In the genomic region with DNA sequence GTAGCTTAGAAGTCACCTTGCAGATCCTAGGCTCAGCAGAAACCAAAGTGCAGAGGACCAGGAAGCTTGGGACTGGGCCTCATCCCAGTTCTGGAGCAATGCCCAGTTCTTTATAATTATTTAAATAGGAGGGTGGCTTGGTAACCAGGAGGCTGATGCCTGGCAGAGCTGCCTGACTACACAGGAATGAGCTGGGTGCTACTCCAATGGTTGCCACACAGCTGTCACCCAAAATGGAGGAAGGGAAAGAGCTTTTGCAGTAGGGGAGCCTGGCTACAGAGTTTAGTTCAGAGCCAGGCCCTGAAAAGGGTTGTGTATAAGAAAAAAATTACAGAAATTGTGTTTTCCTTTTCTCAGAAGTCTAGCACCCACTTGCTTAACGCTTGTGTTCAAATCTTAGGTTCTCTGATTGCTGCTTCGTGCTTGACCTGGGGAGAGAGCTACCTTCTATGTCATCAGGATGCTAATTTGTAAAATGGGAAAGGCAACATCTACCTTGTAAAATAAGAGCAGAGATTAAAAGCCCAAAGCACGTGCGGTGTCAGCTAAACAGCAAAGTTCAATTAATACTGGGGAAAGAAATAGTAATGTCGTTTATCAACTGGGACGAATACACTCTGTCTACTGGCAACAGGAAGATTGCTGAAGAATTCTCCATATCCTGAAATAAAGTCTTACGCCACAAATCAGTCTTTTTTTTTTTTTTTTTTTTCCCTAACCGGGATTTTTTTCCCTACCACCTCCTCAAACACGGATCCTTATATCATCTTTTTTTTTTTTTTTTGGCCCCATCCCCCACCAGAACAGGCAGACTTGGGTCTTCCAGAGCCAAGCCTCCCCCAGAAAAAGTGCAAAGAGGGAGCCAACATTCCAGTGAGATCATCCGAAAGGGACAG, we compare ENCODE assay signal across 7 mouse cellular contexts. TPM values are rescaled to one million over a fixed set of nuclear protein-coding genes. Genes with fewer than 3 reads are reported as not detected.
A peak's percentile ranks its signal among the peaks of the same experiment; 100 is the strongest.
DNase-seq lines count a peak whose midpoint lies in the region; ATAC-seq and TF ChIP-seq lines count a peak whose summit lies in the region.

No protein-coding gene starts in this region.

- TF ChIP-seq EP300 in liver, postnatal 0 days (IDR thresholded peaks at IDR 0.05; ENCODE audit: low read depth), result no peak; the same call in 1 of the 2 replicates

- peak overlapping the region; percentile 84 for H3K4me3 ChIP-seq in heart, embryonic 15.5 days
- H3K4me3 ChIP-seq in liver, postnatal 0 days (ENCODE audit: low read depth, low read length), result peak overlapping the region; percentile 78

- peaks cover 47% of the 10 kb centered on the region for H3K4me1 ChIP-seq in heart, embryonic 15.5 days (replicated peaks)
- peaks cover 8% of the 10 kb centered on the region; the same call in 1 of the 2 replicates for H3K4me1 ChIP-seq in liver, postnatal 0 days (ENCODE audit: insufficient read depth)

- no peak for TF ChIP-seq CTCF in liver, postnatal 0 days (IDR thresholded peaks at IDR 0.05; ENCODE audit: low read depth)

- H3K9ac ChIP-seq in heart, embryonic 15.5 days, result peak overlapping the region; percentile 65
- H3K9ac ChIP-seq in liver, postnatal 0 days (replicated peaks), result peak overlapping the region; percentile 92

- 14% methylated on average over 10 of the region's 10 CpGs for WGBS in heart, embryonic 15.5 days
- 20% methylated on average over 10 of the region's 10 CpGs for WGBS in liver, postnatal 0 days (ENCODE audit: insufficient replicate concordance)

- no peak for ATAC-seq in heart, embryonic 15.5 days (replicated peaks; ENCODE audit: insufficient number of reproducible peaks, insufficient read depth, low FRiP score, low read depth)
- no peak for ATAC-seq in liver, postnatal 0 days

- peak overlapping the region; percentile 98 for H3K27ac ChIP-seq in heart, embryonic 15.5 days
- H3K27ac ChIP-seq in liver, postnatal 0 days (ENCODE audit: low read depth), result peak overlapping the region; percentile 81

- H3K27me3 ChIP-seq in heart, embryonic 15.5 days, result no peaks in the 10 kb centered on the region
- H3K27me3 ChIP-seq in liver, postnatal 0 days (ENCODE audit: insufficient read depth, low read length), result peaks cover 9% of the 10 kb centered on the region

- H3K9me3 ChIP-seq in heart, embryonic 15.5 days (replicated peaks), result no peaks in the 10 kb centered on the region
- no peaks in the 10 kb centered on the region for H3K9me3 ChIP-seq in liver, postnatal 0 days (ENCODE audit: low read length)

- H3K36me3 ChIP-seq in heart, embryonic 15.5 days, result peaks cover 3% of the 10 kb centered on the region; the same call in 1 of the 2 replicates
- H3K36me3 ChIP-seq in liver, postnatal 0 days (replicated peaks; ENCODE audit: insufficient read depth, low read length), result 0 out of 2 replicates have a peak, but pooled peaks cover 3% of the 10 kb centered on the region

- peak; percentile 8 for DNase-seq in urinary bladder, postnatal 25 days (ENCODE audit: low spot score)
- DNase-seq in urinary bladder, adult 18-20 months (ENCODE audit: low spot score in 2 of 2), result no peak
- peak; percentile 52 to 54 for DNase-seq in cerebellum, postnatal 14 days
- peak; percentile 73 to 88 for DNase-seq in kidney, postnatal 25 days
- peak; percentile 22 for DNase-seq in liver, postnatal 0 days
- peak; percentile 67 to 81 for DNase-seq in right cerebral cortex, postnatal 10 days (ENCODE audit: low spot score in 2 of 2)

- peak overlapping the region; percentile 66 for H3K4me2 ChIP-seq in heart, embryonic 15.5 days
- H3K4me2 ChIP-seq in liver, postnatal 0 days (ENCODE audit: low read depth, low read length), result peak overlapping the region; percentile 77

RNA-seq across cellular contexts. Expression of gene Sptan1, which starts 0.8 kb away (rescaled TPM):
- 81.7 and 104 TPM in 2 replicates for polyA plus RNA-seq in heart, embryonic 15.5 days (2015; fragmentation: Nextera tagmentation; extraction: Ambion mirVana)
- polyA plus RNA-seq in liver, postnatal 0 days (2015; fragmentation: Nextera tagmentation; extraction: Ambion mirVana), result 14.9 and 17.2 TPM in 2 replicates

RNA-seq across cellular contexts. Expression of gene Gle1, which starts 29.4 kb away (rescaled TPM):
- polyA plus RNA-seq in heart, embryonic 15.5 days (2015; fragmentation: Nextera tagmentation; extraction: Ambion mirVana), result 34.2 and 41.2 TPM in 2 replicates
- polyA plus RNA-seq in liver, postnatal 0 days (2015; fragmentation: Nextera tagmentation; extraction: Ambion mirVana), result 13.4 and 14.7 TPM in 2 replicates

Comparison
In these comparisons a context has a peak if more than half of its experiments do, and no peak if none do; other contexts are left out.
1. DNase-seq: peak in urinary bladder, postnatal 25 days (single experiment), cerebellum, postnatal 14 days (2 of 2), kidney, postnatal 25 days (2 of 2), liver, postnatal 0 days (single experiment) and right cerebral cortex, postnatal 10 days (2 of 2); none in urinary bladder, adult 18-20 months (0 of 2).